Mouse (Mus musculus) heart, postnatal 0 days (tissue): ENCODE results near the gene Lemd1. TPM values are rescaled to one million over a fixed set of nuclear protein-coding genes. Genes with fewer than 3 reads are reported as not detected.

Source experiments
- ATAC-seq: fragments of 200-750 bp; cut with Nextera tagmentation; 2 replicates; pipeline ENCODE4 v1.8.0; 2017; ENCODE audit warnings: low read depth, moderate number of reproducible peaks, moderate library complexity; ENCODE audit not compliant: insufficient read depth
- DNase-seq: peaks from one replicate; pipeline ENCODE4 v3.0.0-alpha.2; 2016; ENCODE audit warnings: low spot score
- H3K27ac ChIP-seq: fragments of 300-500 bp; sonication (generic); 2 replicates; pipeline ENCODE4 v1.5.1; 2014; ENCODE audit warnings: low read depth, mild to moderate bottlenecking
- H3K27me3 ChIP-seq: fragments of 300-500 bp; sonication (generic); 2 replicates; pipeline ENCODE4 v1.6.1; 2014; ENCODE audit warnings: low read length, mixed read lengths; ENCODE audit not compliant: control insufficient read depth, insufficient read depth
- H3K36me3 ChIP-seq: fragments of 300-500 bp; sonication (generic); replicated peaks from 2 replicates; pipeline ENCODE4 v1.6.1; 2014; ENCODE audit warnings: low read length, mixed read lengths; ENCODE audit not compliant: control insufficient read depth, insufficient read depth
- H3K4me1 ChIP-seq: fragments of 300-500 bp; sonication (generic); 2 replicates; pipeline ENCODE4 v1.6.1; 2014; ENCODE audit warnings: antibody characterized with exemption; ENCODE audit not compliant: control insufficient read depth, insufficient read depth
- H3K4me2 ChIP-seq: fragments of 300-500 bp; sonication (generic); 2 replicates; pipeline ENCODE4 v1.6.1; 2014; ENCODE audit warnings: low read depth, mild to moderate bottlenecking, low read length, moderate library complexity
- H3K4me3 ChIP-seq: fragments of 300-500 bp; sonication (generic); 2 replicates; pipeline ENCODE4 v1.5.1; 2014; ENCODE audit warnings: low read depth, low read length
- H3K9ac ChIP-seq: fragments of 300-500 bp; sonication (generic); replicated peaks from 2 replicates; pipeline ENCODE4 v1.6.1; 2014; ENCODE audit warnings: low read depth, low read length, mixed read lengths
- H3K9me3 ChIP-seq: fragments of 300-500 bp; sonication (generic); replicated peaks from 2 replicates; pipeline ENCODE4 v1.6.1; 2016; ENCODE audit warnings: low read length; ENCODE audit not compliant: control insufficient read depth
- CTCF ChIP-seq: IDR thresholded peaks from 2 replicates; pipeline ENCODE4 v1.5.1; 2016; ENCODE audit warnings: antibody characterized with exemption, control low read depth, low read depth
- EP300 ChIP-seq: IDR thresholded peaks from 2 replicates; pipeline ENCODE4 v1.6.1; 2016; ENCODE audit warnings: antibody characterized with exemption, low read depth
- WGBS: fragments of 180-500 bp; shearing (Covaris S2); extraction: QIAGEN DNeasy Blood & Tissue Kit; methylation state at CpG from one replicate; pipeline ENCODE4 v1.1.7; 2014; 5-methylcytosine and 5-hydroxymethylcytosine counted together
- polyA plus RNA-seq: library from polyadenylated mRNA; unstranded; fragments of >200 nt; fragmentation: Nextera tagmentation; extraction: Ambion mirVana; gene quantifications from 2 replicates; pipeline ENCODE4 v1.2.1, GENCODE M21; 2015
- total RNA-seq: library from RNA; depleted of rRNA; stranded (reverse); fragments of >200 nt; gene quantifications from 2 replicates; pipeline ENCODE4 v1.2.3, GENCODE M21; 2014; ENCODE audit warnings: low replicate concordance

The Lemd1 gene
- total and polyA plus RNA-seq, 2 experiments from 2014 or later, result not detected

GRCm38 (mm10) chr1:132281523-132282176, 90.4 kb downstream of the Lemd1 start:
- DNase-seq (no peak), ATAC-seq (no peak)
- Histone ChIP-seq H3K4me2 (no peak overlapping the region), H3K9ac (no peak overlapping the region), H3K27ac (no peak overlapping the region), H3K4me1 (no peaks in the 10 kb centered on the region), H3K4me3 (no peak overlapping the region), H3K9me3 (no peaks in the 10 kb centered on the region), H3K27me3 (0 out of 2 replicates have a peak, but pooled peaks cover 2% of the 10 kb centered on the region), H3K36me3 (no peaks in the 10 kb centered on the region)
- 44% methylated on average over 8 of the region's 8 CpGs for WGBS
- no peak for TF ChIP-seq EP300
- TF ChIP-seq CTCF, result no peak

- no peak overlapping the region for H3K27ac ChIP-seq
- H3K9ac ChIP-seq, result no peak overlapping the region
- 0 out of 2 replicates have a peak, but pooled peaks cover 2% of the 10 kb centered on the region for H3K27me3 ChIP-seq
- no peaks in the 10 kb centered on the region for H3K9me3 ChIP-seq
- no peak for DNase-seq
- no peaks in the 10 kb centered on the region for H3K36me3 ChIP-seq
- WGBS, result 85% methylated on average over 2 of the region's 2 CpGs
- no peak for ATAC-seq
- no peak for TF ChIP-seq EP300
- no peak for TF ChIP-seq CTCF
- no peak overlapping the region for H3K4me2 ChIP-seq
- no peak overlapping the region for H3K4me3 ChIP-seq
- peaks cover under 1% of the 10 kb centered on the region; the same call in 1 of the 2 replicates for H3K4me1 ChIP-seq
These were observed 90.9 kb downstream of the Lemd1 start for GRCm38 (mm10) chr1:132282177-132282536.

- Histone ChIP-seq H3K4me3 (no peak overlapping the region), H3K27me3 (0 out of 2 replicates have a peak, but pooled peaks cover 2% of the 10 kb centered on the region), H3K4me2 (no peak overlapping the region), H3K4me1 (peaks cover 6% of the 10 kb centered on the region), H3K36me3 (no peaks in the 10 kb centered on the region), H3K27ac (no peak overlapping the region), H3K9ac (no peak overlapping the region), H3K9me3 (no peaks in the 10 kb centered on the region)
- DNase-seq (no peak), ATAC-seq (no peak)
- no peak for TF ChIP-seq EP300
- WGBS, result 82% methylated on average over 13 of the region's 13 CpGs
These were observed 91.8 kb downstream of the Lemd1 start for GRCm38 (mm10) chr1:132283018-132283417.

- H3K9me3 ChIP-seq, result no peaks in the 10 kb centered on the region
- H3K27ac ChIP-seq, result no peak overlapping the region
- H3K36me3 ChIP-seq, result no peaks in the 10 kb centered on the region
- H3K4me1 ChIP-seq, result peaks cover 6% of the 10 kb centered on the region
- 75% methylated on average over 1 of the region's 1 CpGs for WGBS
- TF ChIP-seq CTCF (no peak), EP300 (no peak)
- H3K4me3 ChIP-seq, result no peak overlapping the region
- no peak for DNase-seq
- H3K4me2 ChIP-seq, result no peak overlapping the region
- ATAC-seq, result no peak
- no peak overlapping the region for H3K9ac ChIP-seq
- H3K27me3 ChIP-seq, result no peaks in the 10 kb centered on the region
These were observed 95.5 kb downstream of the Lemd1 start for GRCm38 (mm10) chr1:132286735-132287134.

- no peaks in the 10 kb centered on the region for H3K9me3 ChIP-seq
- no peak for TF ChIP-seq EP300
- TF ChIP-seq CTCF, result no peak
- WGBS, result 40% methylated on average over 2 of the region's 2 CpGs
- H3K9ac ChIP-seq, result no peak overlapping the region
- DNase-seq (peak; percentile 50), ATAC-seq (peak; percentile 81)
- no peak overlapping the region for H3K4me2 ChIP-seq
- peaks cover 6% of the 10 kb centered on the region for H3K4me1 ChIP-seq
- no peaks in the 10 kb centered on the region for H3K27me3 ChIP-seq
- no peak overlapping the region for H3K27ac ChIP-seq
- no peak overlapping the region for H3K4me3 ChIP-seq
- no peaks in the 10 kb centered on the region for H3K36me3 ChIP-seq
These were observed 96.2 kb downstream of the Lemd1 start for GRCm38 (mm10) chr1:132287445-132287844.

GRCm38 (mm10) chr1:132287991-132288451, 96.8 kb downstream of the Lemd1 start:
- Histone ChIP-seq H3K9ac (no peak overlapping the region), H3K27ac (no peak overlapping the region), H3K4me2 (no peak overlapping the region), H3K4me1 (peaks cover 6% of the 10 kb centered on the region), H3K27me3 (no peaks in the 10 kb centered on the region), H3K36me3 (no peaks in the 10 kb centered on the region), H3K4me3 (no peak overlapping the region), H3K9me3 (no peaks in the 10 kb centered on the region)
- no peak for TF ChIP-seq EP300
- TF ChIP-seq CTCF, result no peak
- WGBS, result 36% methylated on average over 11 of the region's 11 CpGs
- no peak for ATAC-seq
- DNase-seq, result no peak
